Mouse (Mus musculus): ENCODE measurements around the gene Bspry.

The Bspry gene

GRCm38 (mm10) chr4:62517538-62518415 lies 37.9 kb downstream of the Bspry start:
- no peak for DNase-seq

- DNase-seq = no peak
Observed at GRCm38 (mm10) chr4:62518416-62519121, 38.7 kb downstream of the Bspry start.

- no peak for DNase-seq
Observed at GRCm38 (mm10) chr4:62519122-62519848, 39.4 kb downstream of the Bspry start.

- peak; percentile 95 for DNase-seq
Observed at GRCm38 (mm10) chr4:62519849-62520233, 40.0 kb downstream of the Bspry start, which contains the start of gene Alad. Alad (minus strand) TSS chr4:62519918.

GRCm38 (mm10) chr4:62520892-62521400 lies 41.1 kb downstream of the Bspry start:
- no peak for DNase-seq

GRCm38 (mm10) chr4:62524651-62525488 lies 45.0 kb downstream of the Bspry start, which contains the start of the genes Pole3 and 4933430I17Rik:
Pole3 (minus strand) TSS chr4:62525068.
4933430I17Rik (plus strand) TSS chr4:62525369.
- peak; percentile 99 for DNase-seq

GRCm38 (mm10) chr4:62525489-62525811 lies 45.6 kb downstream of the Bspry start:
- DNase-seq = no peak

GRCm38 (mm10) chr4:62526256-62526655 lies 46.4 kb downstream of the Bspry start:
- DNase-seq = no peak

GRCm38 (mm10) chr4:62527655-62528054 lies 47.8 kb downstream of the Bspry start:
- no peak for DNase-seq

- no peak for DNase-seq
Observed at GRCm38 (mm10) chr4:62533729-62534128, 53.9 kb downstream of the Bspry start.

GRCm38 (mm10) chr4:62541802-62542201 lies 61.9 kb downstream of the Bspry start:
- no peak for DNase-seq

GRCm38 (mm10) chr4:62543782-62544181 lies 63.9 kb downstream of the Bspry start:
- no peak for DNase-seq

- no peak for DNase-seq
Observed at GRCm38 (mm10) chr4:62544801-62545200, 64.9 kb downstream of the Bspry start.

Measured in embryo, embryonic 11 days (tissue).